Mouse (Mus musculus) testis, adult 2 months (tissue): ENCODE measurements around the gene Chrm3. TPM values are rescaled to one million over a fixed set of nuclear protein-coding genes. Genes with fewer than 3 reads are reported as not detected.

ENCODE experiments used
- H3K27ac ChIP-seq: fragments of 200-500 bp; 2 replicates; pipeline ENCODE4 v1.5.1; 2012; ENCODE audit warnings: low read depth, low read length; ENCODE audit not compliant: control insufficient read depth, insufficient read depth
- H3K27me3 ChIP-seq: fragments of 200-500 bp; 2 replicates; pipeline ENCODE4 v1.6.1; 2012; ENCODE audit warnings: mild to moderate bottlenecking, low read length, moderate library complexity; ENCODE audit not compliant: control insufficient read depth, insufficient read depth
- H3K36me3 ChIP-seq: fragments of 200-500 bp; 2 replicates; pipeline ENCODE4 v1.6.1; 2012; ENCODE audit warnings: mild to moderate bottlenecking, low read length; ENCODE audit not compliant: control insufficient read depth, insufficient read depth
- H3K4me1 ChIP-seq: fragments of 200-500 bp; 2 replicates; pipeline ENCODE4 v1.6.1; 2012; ENCODE audit warnings: low read length; ENCODE audit not compliant: control insufficient read depth, insufficient read depth
- H3K4me3 ChIP-seq: fragments of 200-500 bp; 2 replicates; pipeline ENCODE4 v1.5.1; 2012; ENCODE audit warnings: low read depth, mild to moderate bottlenecking, low read length, moderate library complexity, mixed read lengths; ENCODE audit not compliant: control insufficient read depth
- CTCF ChIP-seq: fragments of 200-500 bp; IDR thresholded peaks from 2 replicates; pipeline ENCODE4 v1.5.1; 2012; ENCODE audit warnings: low read depth, mild to moderate bottlenecking, inconsistent platforms, low read length, moderate library complexity; ENCODE audit not compliant: control insufficient read depth, insufficient read depth, insufficient replicate concordance
- POLR2A ChIP-seq: fragments of 200-500 bp; IDR thresholded peaks from 2 replicates; pipeline ENCODE4 v1.6.1; 2012; ENCODE audit warnings: low read depth, mild to moderate bottlenecking, inconsistent platforms, low read length, moderate library complexity; ENCODE audit not compliant: control insufficient read depth
- polyA plus RNA-seq: library from polyadenylated mRNA; depleted of rRNA; stranded (reverse); fragments of >200 nt; gene quantifications from 2 replicates; pipeline ENCODE4 v1.2.3, GENCODE M21; 2012

Gene Chrm3
- polyA plus RNA-seq, 1 experiment, result 0.02 TPM

DNA sequence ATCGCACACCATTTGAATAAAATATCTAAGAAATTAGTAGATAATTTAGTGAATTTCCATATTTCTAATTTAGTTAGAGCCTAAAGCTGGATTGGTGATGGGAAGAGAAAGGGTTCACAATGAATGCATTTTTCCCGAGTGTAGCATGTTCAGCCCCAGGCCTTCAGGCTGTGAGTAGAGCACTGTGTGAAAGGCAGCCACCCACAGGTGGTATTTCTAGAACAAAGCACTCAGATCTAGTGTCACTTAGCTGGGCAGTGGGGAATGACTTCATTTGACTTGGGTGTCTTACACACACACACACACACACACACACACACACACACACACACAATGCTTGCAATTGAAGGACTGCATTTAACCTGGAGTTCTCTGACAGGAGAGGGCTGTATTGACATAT, 337.5 kb downstream of the Chrm3 start:
- Histone ChIP-seq H3K36me3 (no peaks in the 10 kb centered on the region), H3K27me3 (no peaks in the 10 kb centered on the region), H3K27ac (no peak overlapping the region), H3K4me1 (no peaks in the 10 kb centered on the region), H3K4me3 (no peak overlapping the region)
- TF ChIP-seq CTCF (no peak), POLR2A (no peak)

DNA sequence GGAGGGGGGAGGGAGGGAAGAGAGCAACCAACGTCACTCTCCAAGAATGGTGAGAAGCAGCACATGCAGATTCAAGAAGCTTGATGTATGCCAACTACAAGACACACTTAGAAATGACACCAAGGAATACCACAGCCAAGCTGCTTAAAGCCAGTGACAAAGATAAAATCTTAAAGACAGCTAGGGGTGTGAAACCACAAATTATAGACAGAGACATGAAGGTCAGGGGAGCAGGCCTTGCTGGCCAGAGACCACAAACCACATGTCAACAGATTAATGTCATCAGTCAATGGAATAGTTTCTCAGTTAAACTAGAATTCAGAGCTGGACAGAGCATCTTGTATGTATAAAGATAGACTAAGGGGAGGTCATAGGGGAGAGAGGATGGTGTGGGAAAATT, 341.4 kb downstream of the Chrm3 start:
- Histone ChIP-seq H3K4me1 (no peaks in the 10 kb centered on the region), H3K36me3 (no peaks in the 10 kb centered on the region), H3K27me3 (no peaks in the 10 kb centered on the region), H3K4me3 (no peak overlapping the region), H3K27ac (no peak overlapping the region)
- TF ChIP-seq CTCF (no peak), POLR2A (no peak)

DNA sequence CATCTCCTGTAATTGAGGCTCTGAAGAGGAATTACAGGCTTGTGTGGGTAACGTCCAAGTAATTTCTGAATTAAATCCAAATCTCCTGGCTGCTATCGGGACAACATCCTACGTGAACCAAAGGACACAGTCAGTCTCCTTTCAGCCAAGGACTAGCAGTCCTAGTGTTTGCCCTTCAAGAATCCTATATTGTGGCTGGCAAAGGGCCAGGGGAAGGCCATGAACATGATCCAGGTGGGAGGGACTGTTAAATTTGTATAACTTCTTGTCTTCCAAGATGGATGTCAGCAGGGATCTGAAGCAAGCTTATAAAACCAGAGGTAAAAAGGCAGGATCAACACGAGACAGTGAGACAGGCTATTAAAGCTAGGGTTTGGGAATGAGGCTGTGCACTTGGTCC, 357.7 kb downstream of the Chrm3 start:
- H3K36me3 ChIP-seq, result no peaks in the 10 kb centered on the region
- no peak overlapping the region for H3K27ac ChIP-seq
- no peaks in the 10 kb centered on the region for H3K4me1 ChIP-seq
- H3K27me3 ChIP-seq, result no peaks in the 10 kb centered on the region
- no peak overlapping the region for H3K4me3 ChIP-seq
- TF ChIP-seq CTCF, result no peak
- no peak for TF ChIP-seq POLR2A

DNA sequence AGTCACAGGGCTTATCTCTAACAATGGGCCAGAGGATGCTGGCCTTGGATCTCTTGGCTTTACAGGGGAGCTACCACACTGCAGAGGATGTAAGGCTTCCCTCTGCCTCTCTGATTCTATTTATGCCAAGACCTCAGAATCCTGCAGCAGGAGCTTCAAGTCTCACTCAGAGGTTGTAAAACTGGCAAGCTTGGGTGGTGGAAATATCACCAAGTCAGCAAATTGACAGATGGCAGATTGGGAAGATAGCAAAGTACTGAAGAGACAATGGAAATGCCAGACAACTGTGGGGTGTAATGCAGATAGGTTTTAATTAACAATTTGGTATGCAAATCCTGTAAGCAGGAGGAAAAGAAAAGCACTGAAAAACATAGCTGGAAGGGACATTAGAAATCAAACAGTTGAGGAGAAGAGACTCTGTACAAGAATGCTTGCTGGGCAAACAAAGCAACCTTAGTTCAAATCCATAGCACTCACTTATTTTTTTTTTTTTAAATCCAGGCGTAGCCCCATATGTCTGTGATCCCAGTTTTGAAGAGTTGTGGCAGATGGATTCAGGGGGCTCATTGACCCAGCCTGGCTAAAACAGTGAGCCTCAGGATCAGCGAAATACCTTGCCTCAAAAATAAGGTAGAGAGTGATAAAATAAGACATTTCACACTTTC, 362.9 kb downstream of the Chrm3 start:
- no peak overlapping the region for H3K27ac ChIP-seq
- no peaks in the 10 kb centered on the region for H3K36me3 ChIP-seq
- no peak for TF ChIP-seq POLR2A
- TF ChIP-seq CTCF, result no peak
- H3K4me3 ChIP-seq, result no peak overlapping the region
- H3K27me3 ChIP-seq, result no peaks in the 10 kb centered on the region
- no peaks in the 10 kb centered on the region for H3K4me1 ChIP-seq

DNA sequence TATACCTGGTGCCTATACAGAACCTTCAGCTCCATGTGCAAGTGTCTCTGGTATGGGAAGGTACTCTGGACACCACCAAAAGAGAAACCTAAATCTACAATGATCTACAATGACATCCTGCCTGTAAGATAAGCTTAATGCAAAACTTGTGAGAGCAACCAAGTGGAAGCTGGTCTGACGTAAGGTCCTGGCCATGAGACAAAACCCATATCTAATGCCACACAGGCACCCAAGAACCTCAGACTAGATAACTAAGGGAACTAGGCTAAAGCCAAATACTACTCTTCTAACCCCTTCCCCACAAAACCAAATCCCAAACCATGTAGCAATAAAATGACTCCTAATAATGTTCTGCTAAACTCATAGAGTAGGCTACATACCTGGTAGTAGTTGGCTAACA, 364.8 kb downstream of the Chrm3 start:
- Histone ChIP-seq H3K4me3 (no peak overlapping the region), H3K27me3 (no peaks in the 10 kb centered on the region), H3K36me3 (no peaks in the 10 kb centered on the region), H3K27ac (no peak overlapping the region), H3K4me1 (no peaks in the 10 kb centered on the region)
- TF ChIP-seq POLR2A (no peak), CTCF (no peak)

DNA sequence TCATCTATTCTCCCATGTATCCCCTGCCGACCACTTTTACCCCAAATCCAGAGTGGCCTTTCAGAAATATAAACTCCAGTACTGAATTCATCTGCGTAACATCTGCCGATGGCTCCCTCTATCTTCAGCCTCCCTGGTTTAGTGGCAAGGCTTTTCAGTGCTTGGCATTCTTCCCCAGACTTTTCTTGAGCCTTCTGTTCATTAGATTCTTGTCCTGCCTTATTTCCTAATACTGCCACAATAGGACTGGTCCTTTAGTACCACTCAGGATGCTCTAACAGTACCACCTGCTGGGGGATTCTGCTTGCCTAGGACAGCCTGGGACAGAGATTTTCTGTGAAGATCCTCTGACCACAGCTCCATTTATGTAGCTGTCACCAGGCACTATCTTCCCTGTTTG, 367.1 kb downstream of the Chrm3 start:
- TF ChIP-seq POLR2A (no peak), CTCF (no peak)
- H3K27ac ChIP-seq, result no peak overlapping the region
- H3K4me3 ChIP-seq, result no peak overlapping the region
- no peaks in the 10 kb centered on the region for H3K27me3 ChIP-seq
- no peaks in the 10 kb centered on the region for H3K4me1 ChIP-seq
- no peaks in the 10 kb centered on the region for H3K36me3 ChIP-seq

GRCm38 (mm10) chr13:9992640-9993039, 368.0 kb downstream of the Chrm3 start:
- no peak overlapping the region for H3K27ac ChIP-seq
- H3K36me3 ChIP-seq, result no peaks in the 10 kb centered on the region
- no peaks in the 10 kb centered on the region for H3K27me3 ChIP-seq
- H3K4me1 ChIP-seq, result no peaks in the 10 kb centered on the region
- TF ChIP-seq POLR2A, result no peak
- TF ChIP-seq CTCF, result no peak
- no peak overlapping the region for H3K4me3 ChIP-seq

- TF ChIP-seq POLR2A, result no peak
- no peak for TF ChIP-seq CTCF
- Histone ChIP-seq H3K36me3 (no peaks in the 10 kb centered on the region), H3K4me1 (no peaks in the 10 kb centered on the region), H3K27ac (no peak overlapping the region), H3K27me3 (no peaks in the 10 kb centered on the region), H3K4me3 (no peak overlapping the region)
Observed at GRCm38 (mm10) chr13:9985648-9986047, 375.0 kb downstream of the Chrm3 start.
